Mouse (Mus musculus) neutrophil, adult 5-6 weeks (primary cell): ENCODE results near the gene Xxylt1. TPM values are rescaled to one million over a fixed set of nuclear protein-coding genes. Genes with fewer than 3 reads are reported as not detected.

Experiments used
- ATAC-seq: fragments of 151-379, 151-347 bp; 2 replicates; pipeline ENCODE4 v1.8.0; 2017; ENCODE audit warnings: mild to moderate bottlenecking, moderate TSS enrichment; ENCODE audit not compliant: insufficient number of reproducible peaks, poor library complexity, low FRiP score, severe bottlenecking; ENCODE audit errors: extremely low read depth
- total RNA-seq: library from RNA; stranded (forward); fragments of 200-1000 nt; gene quantifications from 2 replicates; pipeline ENCODE4 v1.2.3, GENCODE M21; 2017

Gene Xxylt1
- total RNA-seq, 1 experiment from 2014 or later: 5.9 TPM

GRCm38 (mm10) chr16:30936012-30936461, 145.2 kb downstream of the Xxylt1 start:
- no peak for ATAC-seq

- no peak for ATAC-seq
These were observed 146.1 kb downstream of the Xxylt1 start for GRCm38 (mm10) chr16:30934967-30935690.

GRCm38 (mm10) chr16:30934205-30934780, 146.9 kb downstream of the Xxylt1 start:
- ATAC-seq: no peak

- no peak for ATAC-seq
These were observed 147.9 kb downstream of the Xxylt1 start for GRCm38 (mm10) chr16:30933366-30933765.

- no peak for ATAC-seq
These were observed 148.4 kb downstream of the Xxylt1 start for GRCm38 (mm10) chr16:30932791-30933190.

GRCm38 (mm10) chr16:30932196-30932595, 149.0 kb downstream of the Xxylt1 start:
- no peak for ATAC-seq

- ATAC-seq: no peak
These were observed 152.1 kb downstream of the Xxylt1 start for GRCm38 (mm10) chr16:30929165-30929564.

GRCm38 (mm10) chr16:30928076-30928750, 153.0 kb downstream of the Xxylt1 start:
- no peak for ATAC-seq

- no peak for ATAC-seq
These were observed 155.7 kb downstream of the Xxylt1 start for GRCm38 (mm10) chr16:30925496-30925895.

GRCm38 (mm10) chr16:30923899-30924298, 157.3 kb downstream of the Xxylt1 start:
- ATAC-seq: no peak

- ATAC-seq: no peak
These were observed 158.7 kb downstream of the Xxylt1 start for GRCm38 (mm10) chr16:30922548-30922947.

- ATAC-seq: no peak
These were observed 162.4 kb downstream of the Xxylt1 start for GRCm38 (mm10) chr16:30918866-30919265.

GRCm38 (mm10) chr16:30916931-30917330, 164.3 kb downstream of the Xxylt1 start:
- no peak for ATAC-seq

GRCm38 (mm10) chr16:30915611-30916220, 165.5 kb downstream of the Xxylt1 start:
- no peak for ATAC-seq

Other genes with a start within 250 kb of the Xxylt1 start
- gene Acap2, start 119.8 kb upstream of the Xxylt1 start, total RNA-seq: 112 and 125 TPM in 2 replicates
- gene Ppp1r2, start 193.8 kb upstream of the Xxylt1 start, total RNA-seq: 151 and 167 TPM in 2 replicates
- 1.9 TPM in 1 of 2 replicates, not detected in the other for gene Apod, start 233.4 kb upstream of the Xxylt1 start, total RNA-seq